Mouse (Mus musculus) forebrain, embryonic 16.5 days (tissue): ENCODE measurements around the gene Sos1. TPM values are rescaled to one million over a fixed set of nuclear protein-coding genes. Genes with fewer than 3 reads are reported as not detected.

Experiments
- ATAC-seq: fragments of 200-750 bp; cut with Nextera tagmentation; 2 replicates; pipeline ENCODE4 v1.8.0; 2017; ENCODE audit warnings: mild to moderate bottlenecking, moderate library complexity
- H3K27ac ChIP-seq: fragments of 300-500 bp; sonication (generic); 2 replicates; pipeline ENCODE4 v1.5.1; 2014; ENCODE audit warnings: low read length, control low read depth
- H3K27me3 ChIP-seq: fragments of 300-500 bp; sonication (generic); replicated peaks from 2 replicates; pipeline ENCODE4 v1.6.1; 2014; ENCODE audit warnings: low read length; ENCODE audit not compliant: control insufficient read depth, insufficient read depth
- H3K36me3 ChIP-seq: fragments of 300-500 bp; sonication (generic); 2 replicates; pipeline ENCODE4 v1.6.1; 2014; ENCODE audit not compliant: control insufficient read depth, insufficient read depth
- H3K4me1 ChIP-seq: fragments of 300-500 bp; sonication (generic); replicated peaks from 2 replicates; pipeline ENCODE4 v1.6.1; 2014; ENCODE audit warnings: low read length; ENCODE audit not compliant: control insufficient read depth, insufficient read depth
- H3K4me2 ChIP-seq: fragments of 300-500 bp; sonication (generic); 2 replicates; pipeline ENCODE4 v1.6.1; 2014; ENCODE audit warnings: mild to moderate bottlenecking, low read length, control low read depth
- H3K4me3 ChIP-seq: fragments of 300-500 bp; sonication (generic); replicated peaks from 2 replicates; pipeline ENCODE4 v1.5.1; 2014; ENCODE audit warnings: mild to moderate bottlenecking, low read length, control low read depth
- H3K9ac ChIP-seq: fragments of 300-500 bp; sonication (generic); replicated peaks from 2 replicates; pipeline ENCODE4 v1.6.1; 2014; ENCODE audit warnings: low read depth, low read length, control low read depth
- H3K9me3 ChIP-seq: fragments of 300-500 bp; sonication (generic); 2 replicates; pipeline ENCODE4 v1.6.1; 2016; ENCODE audit warnings: low read length; ENCODE audit not compliant: control insufficient read depth
- WGBS: fragments of 180-500 bp; shearing (Covaris S2); extraction: QIAGEN DNeasy Blood & Tissue Kit; methylation state at CpG from one replicate; pipeline ENCODE4 v1.1.7; 2014; 5-methylcytosine and 5-hydroxymethylcytosine counted together
- polyA plus RNA-seq: library from polyadenylated mRNA; unstranded; fragments of >200 nt; fragmentation: Nextera tagmentation; extraction: Ambion mirVana; gene quantifications from 2 replicates; pipeline ENCODE4 v1.2.1, GENCODE M21; 2015

The Sos1 gene
- polyA plus RNA-seq, 1 experiment from 2014 or later, result 7.6 TPM

DNA sequence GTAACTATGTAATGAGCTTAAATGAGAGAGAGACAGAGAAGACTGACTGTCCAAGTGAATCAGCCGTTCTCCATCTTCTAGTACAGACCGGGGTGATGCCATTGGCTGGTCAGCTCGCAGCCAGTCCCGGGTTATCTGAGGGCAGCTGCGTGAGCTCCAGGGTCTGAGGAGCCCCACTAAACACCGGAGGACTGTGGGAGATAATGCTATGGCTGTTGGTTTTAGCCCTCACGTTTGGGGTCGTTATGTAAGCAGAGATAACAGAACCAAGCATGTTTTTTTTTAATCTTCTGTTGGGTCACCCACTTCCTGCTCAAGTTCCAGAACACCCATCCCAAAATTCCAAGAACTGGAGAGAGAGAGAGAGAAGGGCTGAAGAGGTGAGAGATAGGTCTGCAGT lies 33.5 kb upstream of the Sos1 start:
- Histone ChIP-seq H3K27ac (no peak overlapping the region), H3K4me2 (no peak overlapping the region), H3K27me3 (no peaks in the 10 kb centered on the region), H3K9ac (no peak overlapping the region), H3K4me1 (no peaks in the 10 kb centered on the region), H3K36me3 (no peaks in the 10 kb centered on the region), H3K9me3 (no peaks in the 10 kb centered on the region), H3K4me3 (no peak overlapping the region)
- no peak for ATAC-seq
- 84% methylated on average over 8 of the region's 8 CpGs for WGBS

DNA sequence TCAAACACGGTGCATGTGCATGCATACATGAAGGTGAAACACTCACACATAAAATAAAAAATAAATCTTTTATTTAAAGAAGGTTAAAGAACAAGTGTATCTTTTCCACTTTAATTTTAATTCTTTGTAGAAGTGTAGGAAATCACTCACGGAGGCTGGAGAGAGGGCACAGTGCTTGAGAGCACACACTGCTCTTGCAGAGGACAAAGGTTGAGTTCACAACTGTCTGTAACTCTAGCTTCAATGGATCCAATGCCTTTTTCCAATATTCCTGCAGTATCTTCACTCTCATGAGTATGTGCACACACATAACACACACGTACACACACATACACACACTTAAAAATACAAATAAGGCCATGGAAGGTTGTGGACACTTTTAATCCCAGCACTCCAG lies 30.2 kb upstream of the Sos1 start:
- no peaks in the 10 kb centered on the region for H3K9me3 ChIP-seq
- no peak for ATAC-seq
- H3K4me3 ChIP-seq, result no peak overlapping the region
- no peaks in the 10 kb centered on the region for H3K27me3 ChIP-seq
- no peak overlapping the region for H3K4me2 ChIP-seq
- no peak overlapping the region for H3K27ac ChIP-seq
- no peak overlapping the region for H3K9ac ChIP-seq
- H3K4me1 ChIP-seq, result no peaks in the 10 kb centered on the region
- 84% methylated on average over 3 of the region's 3 CpGs for WGBS
- no peaks in the 10 kb centered on the region for H3K36me3 ChIP-seq

GRCm38 (mm10) chr17:80509494-80510458 lies 29.5 kb upstream of the Sos1 start:
- ATAC-seq, result no peak
- H3K27me3 ChIP-seq, result no peaks in the 10 kb centered on the region

GRCm38 (mm10) chr17:80505766-80506165 lies 25.5 kb upstream of the Sos1 start:
- Histone ChIP-seq H3K27me3 (no peaks in the 10 kb centered on the region), H3K4me1 (no peaks in the 10 kb centered on the region), H3K36me3 (no peaks in the 10 kb centered on the region), H3K4me3 (no peak overlapping the region), H3K27ac (no peak overlapping the region), H3K4me2 (no peak overlapping the region), H3K9me3 (no peaks in the 10 kb centered on the region), H3K9ac (no peak overlapping the region)
- 89% methylated on average over 6 of the region's 6 CpGs for WGBS
- ATAC-seq, result no peak

More at GRCm38 (mm10) chr17:80509494-80510458, 29.5 kb upstream of the Sos1 start:
- Histone ChIP-seq H3K9ac (no peak overlapping the region), H3K36me3 (no peaks in the 10 kb centered on the region), H3K9me3 (no peaks in the 10 kb centered on the region), H3K4me2 (no peak overlapping the region), H3K4me3 (no peak overlapping the region), H3K4me1 (no peaks in the 10 kb centered on the region), H3K27ac (no peak overlapping the region)
- WGBS, result 70% methylated on average over 4 of the region's 4 CpGs

DNA sequence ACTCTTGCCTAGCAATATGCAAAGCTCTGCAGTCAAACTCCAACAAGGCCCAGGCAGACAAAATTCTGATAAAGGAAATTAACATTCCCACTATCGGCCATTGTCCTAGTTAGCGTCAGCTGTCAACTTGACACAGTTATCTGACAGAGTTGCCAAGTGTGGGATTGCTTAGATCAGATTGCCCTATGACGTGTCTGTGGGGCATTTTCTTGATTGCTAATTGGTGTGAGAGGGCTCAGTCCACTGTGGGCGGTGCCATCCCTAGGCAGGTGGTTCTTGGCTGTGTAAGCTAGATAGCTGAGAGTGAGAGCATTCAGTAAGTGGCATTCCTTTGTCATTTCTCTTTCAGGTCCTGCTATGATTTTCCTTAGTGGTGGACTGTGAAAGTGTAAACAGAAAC lies 25.1 kb upstream of the Sos1 start:
- Histone ChIP-seq H3K9ac (no peak overlapping the region), H3K27me3 (no peaks in the 10 kb centered on the region), H3K4me2 (no peak overlapping the region), H3K4me3 (no peak overlapping the region), H3K36me3 (no peaks in the 10 kb centered on the region), H3K4me1 (no peaks in the 10 kb centered on the region), H3K9me3 (no peaks in the 10 kb centered on the region), H3K27ac (no peak overlapping the region)
- 78% methylated on average over 4 of the region's 4 CpGs for whole genome bisulfite sequencing
- ATAC-seq, result no peak

GRCm38 (mm10) chr17:80501805-80502172 lies 21.5 kb upstream of the Sos1 start:
- H3K4me3 ChIP-seq, result no peak overlapping the region
- H3K27me3 ChIP-seq, result no peaks in the 10 kb centered on the region
- no peaks in the 10 kb centered on the region for H3K36me3 ChIP-seq
- no peaks in the 10 kb centered on the region for H3K9me3 ChIP-seq
- ATAC-seq, result no peak
- H3K27ac ChIP-seq, result no peak overlapping the region
- no peaks in the 10 kb centered on the region for H3K4me1 ChIP-seq
- H3K4me2 ChIP-seq, result no peak overlapping the region
- no peak overlapping the region for H3K9ac ChIP-seq
- 85% methylated on average over 2 of the region's 2 CpGs for WGBS

- H3K9me3 ChIP-seq, result no peaks in the 10 kb centered on the region
- H3K4me2 ChIP-seq, result no peak overlapping the region
- no peaks in the 10 kb centered on the region for H3K4me1 ChIP-seq
- no peak for ATAC-seq
- no peak overlapping the region for H3K4me3 ChIP-seq
- no peaks in the 10 kb centered on the region for H3K36me3 ChIP-seq
- no peak overlapping the region for H3K9ac ChIP-seq
- 72% methylated on average over 4 of the region's 5 CpGs for WGBS
- H3K27me3 ChIP-seq, result no peaks in the 10 kb centered on the region
- no peak overlapping the region for H3K27ac ChIP-seq
Measured at GRCm38 (mm10) chr17:80501037-80501804, 21.0 kb upstream of the Sos1 start.

DNA sequence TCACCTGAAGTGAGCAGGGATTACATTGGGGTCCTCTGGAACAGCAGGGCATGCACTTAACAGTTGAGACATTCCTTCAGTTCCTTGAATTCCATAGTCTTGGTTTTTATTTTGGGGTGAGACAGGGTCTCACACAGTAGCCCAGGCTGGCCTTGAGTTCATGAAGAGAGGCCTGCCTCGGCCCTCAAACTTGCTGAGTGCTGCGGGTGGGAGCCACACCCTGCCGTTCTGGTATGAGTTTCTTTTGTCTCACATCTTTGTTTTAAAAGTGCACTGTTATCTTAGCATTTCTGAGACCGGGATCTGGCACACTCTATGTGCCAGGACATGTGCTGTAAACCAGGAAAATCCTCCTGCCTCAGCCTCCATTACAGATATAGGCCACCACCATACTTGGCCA lies 19.8 kb upstream of the Sos1 start:
- Histone ChIP-seq H3K9me3 (no peaks in the 10 kb centered on the region), H3K9ac (no peak overlapping the region), H3K4me1 (no peaks in the 10 kb centered on the region), H3K27me3 (no peaks in the 10 kb centered on the region), H3K27ac (no peak overlapping the region), H3K4me3 (no peak overlapping the region), H3K4me2 (no peak overlapping the region), H3K36me3 (no peaks in the 10 kb centered on the region)
- WGBS, result 75% methylated on average over 4 of the region's 4 CpGs
- ATAC-seq, result no peak

- no peak overlapping the region for H3K4me2 ChIP-seq
- H3K9me3 ChIP-seq, result no peaks in the 10 kb centered on the region
- H3K36me3 ChIP-seq, result no peaks in the 10 kb centered on the region
- no peak overlapping the region for H3K4me3 ChIP-seq
- ATAC-seq, result no peak
- H3K27me3 ChIP-seq, result no peaks in the 10 kb centered on the region
- H3K27ac ChIP-seq, result no peak overlapping the region
- H3K9ac ChIP-seq, result no peak overlapping the region
- 66% methylated on average over 11 of the region's 11 CpGs for WGBS
- no peaks in the 10 kb centered on the region for H3K4me1 ChIP-seq
Measured at GRCm38 (mm10) chr17:80498600-80499268, 18.5 kb upstream of the Sos1 start.
